Mouse (Mus musculus) testis, adult 2 months (tissue): ENCODE measurements around the gene Smbd1. TPM values are rescaled to one million over a fixed set of nuclear protein-coding genes. Genes with fewer than 3 reads are reported as not detected.
A peak's percentile ranks its signal among the peaks of the same experiment; 100 is the strongest.

Experiments
- H3K27ac ChIP-seq: fragments of 200-500 bp; 2 replicates; pipeline ENCODE4 v1.5.1; 2012; ENCODE audit warnings: low read depth, low read length; ENCODE audit not compliant: control insufficient read depth, insufficient read depth
- H3K27me3 ChIP-seq: fragments of 200-500 bp; 2 replicates; pipeline ENCODE4 v1.6.1; 2012; ENCODE audit warnings: mild to moderate bottlenecking, low read length, moderate library complexity; ENCODE audit not compliant: control insufficient read depth, insufficient read depth
- H3K36me3 ChIP-seq: fragments of 200-500 bp; 2 replicates; pipeline ENCODE4 v1.6.1; 2012; ENCODE audit warnings: mild to moderate bottlenecking, low read length; ENCODE audit not compliant: control insufficient read depth, insufficient read depth
- H3K4me1 ChIP-seq: fragments of 200-500 bp; 2 replicates; pipeline ENCODE4 v1.6.1; 2012; ENCODE audit warnings: low read length; ENCODE audit not compliant: control insufficient read depth, insufficient read depth
- H3K4me3 ChIP-seq: fragments of 200-500 bp; 2 replicates; pipeline ENCODE4 v1.5.1; 2012; ENCODE audit warnings: low read depth, mild to moderate bottlenecking, low read length, moderate library complexity, mixed read lengths; ENCODE audit not compliant: control insufficient read depth
- CTCF ChIP-seq: fragments of 200-500 bp; IDR thresholded peaks from 2 replicates; pipeline ENCODE4 v1.5.1; 2012; ENCODE audit warnings: low read depth, mild to moderate bottlenecking, inconsistent platforms, low read length, moderate library complexity; ENCODE audit not compliant: control insufficient read depth, insufficient read depth, insufficient replicate concordance
- POLR2A ChIP-seq: fragments of 200-500 bp; IDR thresholded peaks from 2 replicates; pipeline ENCODE4 v1.6.1; 2012; ENCODE audit warnings: low read depth, mild to moderate bottlenecking, inconsistent platforms, low read length, moderate library complexity; ENCODE audit not compliant: control insufficient read depth
- polyA plus RNA-seq: library from polyadenylated mRNA; depleted of rRNA; stranded (reverse); fragments of >200 nt; gene quantifications from 2 replicates; pipeline ENCODE4 v1.2.3, GENCODE M21; 2012

The Smbd1 gene
- polyA plus RNA-seq, 1 experiment: not detected

- H3K4me1 ChIP-seq: peaks cover 15% of the 10 kb centered on the region
- no peak overlapping the region for H3K27ac ChIP-seq
- H3K4me3 ChIP-seq: no peak overlapping the region
- H3K36me3 ChIP-seq: no peaks in the 10 kb centered on the region
- no peaks in the 10 kb centered on the region for H3K27me3 ChIP-seq
- TF ChIP-seq CTCF (no peak), POLR2A (no peak)
Measured at GRCm38 (mm10) chr16:32813771-32814170, 3.5 kb upstream of the Smbd1 start.

GRCm38 (mm10) chr16:32813362-32813761 lies 3.1 kb upstream of the Smbd1 start:
- no peaks in the 10 kb centered on the region for H3K27me3 ChIP-seq
- no peak overlapping the region for H3K27ac ChIP-seq
- TF ChIP-seq POLR2A: no peak
- TF ChIP-seq CTCF: peak; percentile 19; the same call in 1 of the 2 replicates
- H3K36me3 ChIP-seq: no peaks in the 10 kb centered on the region
- H3K4me1 ChIP-seq: peaks cover 15% of the 10 kb centered on the region
- H3K4me3 ChIP-seq: no peak overlapping the region; the same call in 1 of the 2 replicates

GRCm38 (mm10) chr16:32812888-32813361 lies 2.6 kb upstream of the Smbd1 start:
- Histone ChIP-seq H3K4me1 (peaks cover 15% of the 10 kb centered on the region), H3K4me3 (peak overlapping the region; percentile 47), H3K27me3 (no peaks in the 10 kb centered on the region), H3K27ac (no peak overlapping the region), H3K36me3 (no peaks in the 10 kb centered on the region)
- TF ChIP-seq CTCF (peak; percentile 73; the same call in 1 of the 2 replicates), POLR2A (no peak)

GRCm38 (mm10) chr16:32807408-32808185 lies 2.7 kb downstream of the Smbd1 start:
- Histone ChIP-seq H3K27ac (no peak overlapping the region), H3K4me3 (no peak overlapping the region)

GRCm38 (mm10) chr16:32805151-32805550 lies 5.1 kb downstream of the Smbd1 start:
- no peaks in the 10 kb centered on the region for H3K27me3 ChIP-seq
- no peaks in the 10 kb centered on the region for H3K36me3 ChIP-seq
- TF ChIP-seq POLR2A (no peak), CTCF (no peak)
- no peak overlapping the region for H3K27ac ChIP-seq
- no peaks in the 10 kb centered on the region for H3K4me1 ChIP-seq
- H3K4me3 ChIP-seq: no peak overlapping the region

More at GRCm38 (mm10) chr16:32807408-32808185, 2.7 kb downstream of the Smbd1 start:
- H3K36me3 ChIP-seq: no peaks in the 10 kb centered on the region
- no peaks in the 10 kb centered on the region for H3K4me1 ChIP-seq
- no peaks in the 10 kb centered on the region for H3K27me3 ChIP-seq
- TF ChIP-seq CTCF: no peak
- TF ChIP-seq POLR2A: no peak

- TF ChIP-seq POLR2A: no peak
- TF ChIP-seq CTCF: no peak
- no peaks in the 10 kb centered on the region for H3K4me1 ChIP-seq
- H3K27ac ChIP-seq: no peak overlapping the region
- H3K36me3 ChIP-seq: no peaks in the 10 kb centered on the region
- H3K27me3 ChIP-seq: no peaks in the 10 kb centered on the region
- H3K4me3 ChIP-seq: no peak overlapping the region
Measured at GRCm38 (mm10) chr16:32803901-32804300, 6.4 kb downstream of the Smbd1 start.

- Histone ChIP-seq H3K4me1 (no peaks in the 10 kb centered on the region), H3K27ac (no peak overlapping the region), H3K36me3 (no peaks in the 10 kb centered on the region), H3K4me3 (no peak overlapping the region), H3K27me3 (no peaks in the 10 kb centered on the region)
- TF ChIP-seq CTCF (no peak), POLR2A (no peak)
Measured at GRCm38 (mm10) chr16:32803252-32803853, 6.9 kb downstream of the Smbd1 start.
